Mouse (Mus musculus): ENCODE measurements at regions not wholly inside any gene's neighbourhood (a gene's known extent, or its start where the extent isn't known, plus 50 kb on each side); places are given as distances from the start of the nearest gene placed in this dataset.

DNA sequence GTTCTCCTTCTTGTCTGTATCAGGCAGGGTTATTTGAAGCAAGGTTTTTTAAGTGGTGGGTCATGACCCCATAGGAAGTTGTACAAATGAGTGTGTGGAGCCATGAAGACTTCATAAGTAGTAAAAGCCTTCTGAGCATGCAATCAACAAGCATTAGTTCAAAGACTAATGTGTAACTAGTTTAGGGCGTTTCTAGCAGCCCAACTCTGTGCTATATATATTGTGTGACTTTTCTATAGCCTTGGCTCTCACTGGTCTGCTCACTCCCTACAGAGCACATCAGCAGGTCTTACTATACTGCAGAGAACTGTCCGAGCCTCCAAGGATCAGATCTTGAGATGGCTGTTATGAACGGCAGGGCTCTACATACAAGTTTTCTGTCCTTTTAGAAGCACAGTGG is 141.2 kb downstream of the Gm9817 start:
- no peak for TF ChIP-seq CTCF (IDR thresholded peaks at IDR 0.05; ENCODE audit: control insufficient read depth, insufficient read depth, insufficient replicate concordance, low read depth, low read length)
- TF ChIP-seq POLR2A (IDR thresholded peaks at IDR 0.05; ENCODE audit: control insufficient read depth, low read depth, low read length): no peak

Data from testis, adult 2 months (tissue).